Mouse (Mus musculus): ENCODE results near the gene Abcd3. TPM values are rescaled to one million over a fixed set of nuclear protein-coding genes. Genes with fewer than 3 reads are reported as not detected.
"Not testable (repeated sequence)": the region's sequence is repeated elsewhere in the genome, so short reads cannot be mapped to it uniquely, and the experiment has no call there.

Abcd3 gene
- polyA plus RNA-seq, 1 experiment from 2014 or later, result 29.6 TPM

- Histone ChIP-seq H3K27me3 (replicated peaks) (no peaks in the 10 kb centered on the region), H3K36me3 (peaks cover 17% of the 10 kb centered on the region), H3K9ac (no peak overlapping the region), H3K9me3 (replicated peaks) (no peaks in the 10 kb centered on the region), H3K4me1 (no peaks in the 10 kb centered on the region), H3K4me2 (no peak overlapping the region), H3K27ac (no peak overlapping the region), H3K4me3 (no peak overlapping the region)
- no peak for ATAC-seq
- 56% methylated on average over 7 of the region's 7 CpGs for WGBS (ENCODE audit: insufficient replicate concordance)
Measured at GRCm38 (mm10) chr3:121758373-121758772, 56.7 kb downstream of the Abcd3 start.

GRCm38 (mm10) chr3:121755152-121755551 lies 60.0 kb downstream of the Abcd3 start:
- 19% methylated on average over 3 of the region's 3 CpGs for WGBS (ENCODE audit: insufficient replicate concordance)
- no peak overlapping the region for H3K4me2 ChIP-seq
- no peaks in the 10 kb centered on the region for H3K9me3 ChIP-seq (replicated peaks)
- H3K27me3 ChIP-seq (replicated peaks), result no peaks in the 10 kb centered on the region
- no peaks in the 10 kb centered on the region for H3K4me1 ChIP-seq
- H3K36me3 ChIP-seq, result peaks cover 9% of the 10 kb centered on the region
- no peak for ATAC-seq
- H3K9ac ChIP-seq, result no peak overlapping the region
- H3K27ac ChIP-seq, result no peak overlapping the region
- H3K4me3 ChIP-seq, result no peak overlapping the region

GRCm38 (mm10) chr3:121754319-121755090 lies 60.6 kb downstream of the Abcd3 start:
- not testable (repeated sequence) for H3K36me3 ChIP-seq; H3K4me1 ChIP-seq; H3K27me3 ChIP-seq (replicated peaks); H3K27ac ChIP-seq; ATAC-seq; H3K4me3 ChIP-seq; H3K4me2 ChIP-seq; H3K9ac ChIP-seq; H3K9me3 ChIP-seq (replicated peaks)
- WGBS (ENCODE audit: insufficient replicate concordance), result 66% methylated on average over 10 of the region's 10 CpGs

- H3K9me3 ChIP-seq (replicated peaks); H3K4me3 ChIP-seq; H3K27ac ChIP-seq; H3K4me2 ChIP-seq; H3K9ac ChIP-seq; ATAC-seq; H3K27me3 ChIP-seq (replicated peaks); H3K36me3 ChIP-seq: not testable (repeated sequence)
- H3K4me1 ChIP-seq, result peaks cover 13% of the 10 kb centered on the region
- 75% methylated on average over 4 of the region's 4 CpGs for WGBS (ENCODE audit: insufficient replicate concordance)
Measured at GRCm38 (mm10) chr3:121741186-121741848, 73.8 kb downstream of the Abcd3 start.

GRCm38 (mm10) chr3:121739489-121740213 lies 75.5 kb downstream of the Abcd3 start:
- no peak overlapping the region for H3K4me3 ChIP-seq
- no peak overlapping the region for H3K27ac ChIP-seq
- no peaks in the 10 kb centered on the region for H3K36me3 ChIP-seq
- ATAC-seq, result no peak
- WGBS (ENCODE audit: insufficient replicate concordance), result 36% methylated on average over 17 of the region's 17 CpGs
- H3K27me3 ChIP-seq (replicated peaks), result no peaks in the 10 kb centered on the region
- no peaks in the 10 kb centered on the region for H3K9me3 ChIP-seq (replicated peaks)
- peaks cover 13% of the 10 kb centered on the region for H3K4me1 ChIP-seq
- no peak overlapping the region for H3K9ac ChIP-seq
- H3K4me2 ChIP-seq, result no peak overlapping the region

- no peak for ATAC-seq
- Histone ChIP-seq H3K9me3 (replicated peaks) (no peaks in the 10 kb centered on the region), H3K4me2 (no peak overlapping the region), H3K4me1 (peaks cover 13% of the 10 kb centered on the region), H3K27ac (no peak overlapping the region), H3K27me3 (replicated peaks) (no peaks in the 10 kb centered on the region), H3K9ac (no peak overlapping the region), H3K36me3 (no peaks in the 10 kb centered on the region), H3K4me3 (no peak overlapping the region)
- WGBS (ENCODE audit: insufficient replicate concordance), result 52% methylated on average over 9 of the region's 9 CpGs
Measured at GRCm38 (mm10) chr3:121738742-121739342, 76.3 kb downstream of the Abcd3 start.

- H3K27me3 ChIP-seq (replicated peaks), result no peaks in the 10 kb centered on the region
- no peak overlapping the region for H3K27ac ChIP-seq
- H3K9ac ChIP-seq, result no peak overlapping the region
- no peak overlapping the region for H3K4me2 ChIP-seq
- 41% methylated on average over 2 of the region's 2 CpGs for WGBS (ENCODE audit: insufficient replicate concordance)
- H3K36me3 ChIP-seq, result no peaks in the 10 kb centered on the region
- no peak overlapping the region for H3K4me3 ChIP-seq
- H3K4me1 ChIP-seq, result peaks cover 13% of the 10 kb centered on the region
- ATAC-seq, result no peak
- no peaks in the 10 kb centered on the region for H3K9me3 ChIP-seq (replicated peaks)
Measured at GRCm38 (mm10) chr3:121737901-121738300, 77.2 kb downstream of the Abcd3 start.

GRCm38 (mm10) chr3:121737453-121737852 lies 77.6 kb downstream of the Abcd3 start:
- Histone ChIP-seq H3K9ac (no peak overlapping the region), H3K27ac (no peak overlapping the region), H3K4me3 (no peak overlapping the region), H3K27me3 (replicated peaks) (no peaks in the 10 kb centered on the region), H3K9me3 (replicated peaks) (no peaks in the 10 kb centered on the region), H3K36me3 (no peaks in the 10 kb centered on the region), H3K4me1 (peaks cover 13% of the 10 kb centered on the region), H3K4me2 (no peak overlapping the region)
- WGBS (ENCODE audit: insufficient replicate concordance), result 9% methylated on average over 1 of the region's 1 CpGs
- ATAC-seq, result no peak

GRCm38 (mm10) chr3:121736025-121736744 lies 78.9 kb downstream of the Abcd3 start:
- no peaks in the 10 kb centered on the region for H3K9me3 ChIP-seq (replicated peaks)
- no peaks in the 10 kb centered on the region for H3K27me3 ChIP-seq (replicated peaks)
- no peaks in the 10 kb centered on the region for H3K36me3 ChIP-seq
- ATAC-seq, result 0 out of 2 replicates have a peak, but pooled peaks have one; percentile 35
- no peak overlapping the region for H3K27ac ChIP-seq
- no peak overlapping the region for H3K4me2 ChIP-seq
- peaks cover 13% of the 10 kb centered on the region for H3K4me1 ChIP-seq
- H3K4me3 ChIP-seq, result no peak overlapping the region
- no peak overlapping the region for H3K9ac ChIP-seq
- 39% methylated on average over 18 of the region's 18 CpGs for WGBS (ENCODE audit: insufficient replicate concordance)

- Histone ChIP-seq H3K27me3 (replicated peaks) (no peaks in the 10 kb centered on the region), H3K4me1 (peaks cover 13% of the 10 kb centered on the region), H3K27ac (no peak overlapping the region), H3K4me2 (no peak overlapping the region), H3K36me3 (no peaks in the 10 kb centered on the region), H3K4me3 (no peak overlapping the region), H3K9me3 (replicated peaks) (no peaks in the 10 kb centered on the region), H3K9ac (no peak overlapping the region)
- WGBS (ENCODE audit: insufficient replicate concordance), result 73% methylated on average over 7 of the region's 7 CpGs
- no peak for ATAC-seq
Measured at GRCm38 (mm10) chr3:121735542-121735941, 79.6 kb downstream of the Abcd3 start.

GRCm38 (mm10) chr3:121729678-121730077 lies 85.4 kb downstream of the Abcd3 start:
- no peak for ATAC-seq
- Histone ChIP-seq H3K9ac (no peak overlapping the region), H3K27me3 (replicated peaks) (peaks cover 11% of the 10 kb centered on the region), H3K27ac (no peak overlapping the region), H3K4me3 (no peak overlapping the region), H3K4me1 (no peaks in the 10 kb centered on the region), H3K4me2 (no peak overlapping the region), H3K36me3 (no peaks in the 10 kb centered on the region), H3K9me3 (replicated peaks) (no peaks in the 10 kb centered on the region)
- WGBS (ENCODE audit: insufficient replicate concordance), result 38% methylated on average over 4 of the region's 4 CpGs
